Mouse (Mus musculus) embryonic facial prominence, embryonic 12.5 days (tissue): ENCODE measurements around the gene Atp1a4. TPM values are rescaled to one million over a fixed set of nuclear protein-coding genes. Genes with fewer than 3 reads are reported as not detected.

ENCODE experiments used
- ATAC-seq: fragments of 200-750 bp; cut with Nextera tagmentation; 2 replicates; pipeline ENCODE4 v1.8.0; 2017; ENCODE audit not compliant: insufficient number of reproducible peaks, insufficient read depth, low FRiP score, low TSS enrichment
- H3K27ac ChIP-seq: fragments of 300-500 bp; sonication (generic); 2 replicates; pipeline ENCODE4 v1.5.1; 2016; ENCODE audit warnings: mild to moderate bottlenecking
- H3K27me3 ChIP-seq: fragments of 300-500 bp; sonication (generic); 2 replicates; pipeline ENCODE4 v1.6.1; 2016; ENCODE audit warnings: mild to moderate bottlenecking, moderate library complexity
- H3K36me3 ChIP-seq: fragments of 300-500 bp; sonication (generic); 2 replicates; pipeline ENCODE4 v1.6.1; 2016; ENCODE audit warnings: mild to moderate bottlenecking
- H3K4me1 ChIP-seq: fragments of 300-500 bp; sonication (generic); 2 replicates; pipeline ENCODE4 v1.6.1; 2016
- H3K4me2 ChIP-seq: fragments of 300-500 bp; sonication (generic); replicated peaks from 2 replicates; pipeline ENCODE4 v1.6.1; 2016; ENCODE audit warnings: mild to moderate bottlenecking, moderate library complexity
- H3K4me3 ChIP-seq: fragments of 300-500 bp; sonication (generic); 2 replicates; pipeline ENCODE4 v1.5.1; 2016; ENCODE audit warnings: mild to moderate bottlenecking
- H3K9ac ChIP-seq: fragments of 300-500 bp; sonication (generic); 2 replicates; pipeline ENCODE4 v1.6.1; 2016; ENCODE audit warnings: mild to moderate bottlenecking, moderate library complexity
- H3K9me3 ChIP-seq: fragments of 300-500 bp; sonication (generic); 2 replicates; pipeline ENCODE4 v1.6.1; 2016; ENCODE audit warnings: mild to moderate bottlenecking, moderate library complexity
- WGBS: fragments of 180-500 bp; shearing (Covaris S2); methylation state at CpG from one replicate; pipeline ENCODE4 v1.1.7; 2016; 5-methylcytosine and 5-hydroxymethylcytosine counted together
- polyA plus RNA-seq: library from polyadenylated mRNA; unstranded; fragments of >200 nt; fragmentation: Nextera tagmentation; extraction: Ambion mirVana; gene quantifications from 2 replicates; pipeline ENCODE4 v1.2.1, GENCODE M21; 2016

Gene Atp1a4
- polyA plus RNA-seq, 1 experiment from 2014 or later, result not detected

DNA sequence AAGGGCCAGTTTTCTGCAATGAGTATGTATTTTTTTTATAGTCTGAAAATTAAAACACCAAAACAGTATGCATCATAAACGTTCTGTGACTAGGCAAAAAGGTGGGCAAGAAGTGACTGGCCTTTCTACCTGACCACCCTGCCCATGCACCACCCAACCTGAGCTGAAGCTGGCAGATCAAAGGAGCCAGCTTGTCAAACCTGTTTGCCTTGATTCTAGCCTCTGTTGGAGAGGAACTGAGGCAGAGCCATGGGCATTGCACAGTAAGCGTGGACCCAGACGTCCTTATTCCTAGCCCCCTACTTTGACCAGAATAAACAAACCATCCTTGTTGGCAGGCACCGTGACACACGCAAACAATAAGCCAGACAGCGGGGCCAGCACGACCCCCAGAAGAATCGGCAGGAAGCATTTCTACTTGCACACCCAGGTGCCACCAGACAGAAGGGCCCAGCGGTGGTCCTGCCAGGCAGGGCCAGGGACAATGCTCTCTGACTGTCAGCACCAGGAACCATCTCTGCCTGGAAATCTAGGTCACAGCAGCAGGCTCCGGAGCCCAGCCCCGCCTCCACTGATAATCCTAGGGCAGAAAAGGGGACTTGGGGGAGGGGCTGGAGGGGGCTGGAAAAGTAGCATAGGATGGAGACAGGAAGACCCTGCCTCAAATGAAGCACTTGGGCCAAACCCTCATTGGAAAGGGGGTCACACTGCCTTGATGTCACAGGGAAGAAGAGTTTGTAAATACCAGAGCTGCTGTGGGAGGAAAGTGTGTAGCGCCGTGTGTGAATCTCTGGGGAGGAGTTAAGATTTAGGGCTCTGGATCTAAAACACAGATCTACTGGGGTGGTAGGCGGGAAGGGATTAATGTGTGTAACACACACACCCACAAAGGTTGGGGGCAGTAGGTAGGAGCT, 56.0 kb downstream of the Atp1a4 start:
- Histone ChIP-seq H3K9ac (peak overlapping the region; percentile 27; the same call in 1 of the 2 replicates), H3K4me2 (peak overlapping the region; percentile 77), H3K27ac (peak overlapping the region; percentile 83), H3K9me3 (no peaks in the 10 kb centered on the region), H3K4me3 (no peak overlapping the region), H3K4me1 (peaks cover 61% of the 10 kb centered on the region), H3K27me3 (no peaks in the 10 kb centered on the region), H3K36me3 (peaks cover 45% of the 10 kb centered on the region)
- WGBS, result 23% methylated on average over 14 of the region's 14 CpGs
- ATAC-seq, result no peak

DNA sequence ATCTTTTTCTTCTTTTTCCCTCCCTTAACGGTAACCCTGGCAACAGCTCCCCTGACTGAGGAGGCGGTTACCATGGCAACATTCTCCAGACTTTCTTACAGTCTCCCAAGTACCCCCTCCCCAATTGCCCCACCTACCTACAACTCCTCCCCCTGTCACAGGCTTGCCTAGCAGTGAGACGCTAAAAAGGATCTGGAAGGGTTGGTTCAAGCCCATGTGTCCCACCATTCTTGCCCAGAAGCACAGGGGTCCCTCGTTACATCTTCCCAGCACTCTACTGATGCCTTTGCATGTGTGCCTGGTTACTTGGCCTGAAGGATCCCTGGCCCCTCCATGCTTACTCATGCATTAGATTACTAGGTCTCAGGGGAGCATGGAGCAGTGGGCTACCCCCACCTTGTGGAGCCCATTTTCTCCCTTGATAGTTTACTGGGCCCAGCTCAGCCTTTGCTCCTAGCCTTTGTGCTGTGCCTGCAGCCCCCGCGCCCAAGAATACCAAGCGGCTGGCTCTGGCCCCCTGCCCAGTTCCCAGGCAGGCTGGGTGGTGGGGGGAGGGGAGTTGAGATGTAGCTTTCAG, 57.3 kb downstream of the Atp1a4 start:
- no peak overlapping the region for H3K9ac ChIP-seq

DNA sequence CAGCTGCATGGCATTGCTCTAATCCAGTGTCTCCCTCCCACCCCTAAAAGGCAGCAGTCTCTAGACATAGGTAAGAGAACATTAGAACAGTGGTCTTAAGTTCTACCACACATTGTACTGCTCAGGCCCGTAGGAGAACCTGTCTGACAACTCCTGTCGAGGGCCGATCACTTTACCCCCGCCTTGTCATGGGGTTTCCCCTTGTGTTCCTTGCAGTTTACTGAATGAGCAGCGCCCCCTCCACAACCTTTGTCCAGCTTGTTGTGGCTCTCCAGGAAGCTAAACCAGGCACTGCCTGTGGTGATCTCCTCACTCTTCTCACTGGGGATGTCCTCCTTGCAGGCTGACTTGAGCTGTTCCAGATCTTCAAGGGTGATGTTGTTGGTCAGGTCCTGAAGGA, 58.1 kb downstream of the Atp1a4 start:
- no peaks in the 10 kb centered on the region for H3K9me3 ChIP-seq
- H3K36me3 ChIP-seq, result peaks cover 65% of the 10 kb centered on the region
- no peak for ATAC-seq
- H3K4me3 ChIP-seq, result no peak overlapping the region
- no peak overlapping the region for H3K4me2 ChIP-seq
- H3K27ac ChIP-seq, result peak overlapping the region; percentile 23; the same call in 1 of the 2 replicates
- WGBS, result 76% methylated on average over 5 of the region's 5 CpGs
- peaks cover 48% of the 10 kb centered on the region for H3K4me1 ChIP-seq
- H3K9ac ChIP-seq, result no peak overlapping the region
- no peaks in the 10 kb centered on the region for H3K27me3 ChIP-seq

More for the DNA sequence above, 57.3 kb downstream of the Atp1a4 start:
- H3K27ac ChIP-seq, result peak overlapping the region; percentile 71
- no peak for ATAC-seq
- H3K4me3 ChIP-seq, result no peak overlapping the region
- H3K36me3 ChIP-seq, result peaks cover 57% of the 10 kb centered on the region
- H3K9me3 ChIP-seq, result no peaks in the 10 kb centered on the region
- WGBS, result 38% methylated on average over 7 of the region's 7 CpGs
- no peaks in the 10 kb centered on the region for H3K27me3 ChIP-seq
- H3K4me2 ChIP-seq, result no peak overlapping the region; the same call in 1 of the 2 replicates
- H3K4me1 ChIP-seq, result peaks cover 55% of the 10 kb centered on the region

DNA sequence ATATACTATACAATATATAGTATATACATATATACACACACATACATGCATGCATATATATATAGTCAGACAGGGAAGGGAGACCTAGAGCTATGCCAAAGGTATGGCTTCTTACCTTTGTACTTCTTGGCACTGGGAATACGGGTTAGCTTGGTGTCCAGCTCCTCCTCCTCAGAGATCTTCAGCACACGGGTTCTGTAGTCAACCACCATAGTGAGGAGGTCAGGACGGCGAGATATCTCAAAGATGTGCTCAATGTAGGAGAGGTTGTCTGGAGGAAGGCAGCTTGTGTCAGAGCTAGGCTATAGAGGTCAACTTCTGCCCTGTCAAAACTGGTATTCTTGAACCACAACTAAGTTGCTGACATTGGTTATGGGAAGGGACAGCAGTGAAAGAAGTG, 59.2 kb downstream of the Atp1a4 start:
- 90% methylated on average over 4 of the region's 4 CpGs for WGBS
- Histone ChIP-seq H3K27me3 (no peaks in the 10 kb centered on the region), H3K4me1 (peaks cover 36% of the 10 kb centered on the region), H3K36me3 (peaks cover 77% of the 10 kb centered on the region), H3K4me3 (no peak overlapping the region), H3K9me3 (no peaks in the 10 kb centered on the region), H3K4me2 (no peak overlapping the region), H3K9ac (no peak overlapping the region), H3K27ac (no peak overlapping the region)
- no peak for ATAC-seq

DNA sequence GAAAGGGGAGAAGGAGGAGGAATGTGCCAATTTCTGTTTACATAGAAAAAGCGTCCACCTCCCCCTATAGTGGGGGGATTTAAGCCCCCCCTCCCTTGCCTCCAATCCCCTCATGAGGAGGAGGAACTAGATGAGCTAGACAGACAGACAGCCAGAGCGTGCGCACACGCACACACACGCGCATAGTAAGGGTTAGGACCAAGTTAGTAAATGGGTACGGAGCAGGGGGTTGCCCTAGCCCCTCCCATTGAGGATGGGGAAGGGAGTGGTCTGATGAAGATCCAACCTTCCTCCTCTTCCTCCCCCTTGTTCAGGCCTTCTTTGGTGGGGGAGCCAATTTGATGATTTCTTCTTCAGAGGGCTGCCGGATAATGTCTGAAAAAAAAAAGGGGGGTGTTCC, 59.9 kb downstream of the Atp1a4 start:
- H3K4me3 ChIP-seq, result no peak overlapping the region
- H3K4me1 ChIP-seq, result peaks cover 30% of the 10 kb centered on the region
- no peak overlapping the region for H3K9ac ChIP-seq
- no peaks in the 10 kb centered on the region for H3K9me3 ChIP-seq
- no peaks in the 10 kb centered on the region for H3K27me3 ChIP-seq
- 89% methylated on average over 8 of the region's 8 CpGs for WGBS
- peaks cover 82% of the 10 kb centered on the region for H3K36me3 ChIP-seq
- ATAC-seq, result no peak
- H3K4me2 ChIP-seq, result no peak overlapping the region
- no peak overlapping the region for H3K27ac ChIP-seq

DNA sequence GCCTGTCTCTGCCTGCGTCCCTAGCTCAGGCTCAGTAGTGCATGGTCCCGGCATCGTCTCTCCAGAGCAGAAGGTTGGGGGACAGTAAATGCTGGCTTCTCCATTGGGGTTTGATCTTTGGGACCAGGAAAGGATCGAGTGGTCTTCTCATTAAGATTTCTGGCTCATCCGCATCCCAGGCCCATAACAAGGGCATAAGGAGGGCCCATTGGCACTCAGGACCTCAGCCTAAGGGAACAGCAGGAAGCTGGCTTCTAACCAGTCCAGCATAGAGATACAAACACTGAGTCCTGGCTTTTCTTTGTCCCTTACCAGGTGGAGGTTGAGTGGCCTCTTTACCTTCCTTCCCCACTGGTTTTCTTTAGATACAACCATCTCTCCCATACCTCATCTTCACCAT, 60.4 kb downstream of the Atp1a4 start:
- ATAC-seq, result no peak
- Histone ChIP-seq H3K4me1 (peaks cover 25% of the 10 kb centered on the region), H3K27me3 (no peaks in the 10 kb centered on the region), H3K9ac (no peak overlapping the region), H3K4me3 (no peak overlapping the region), H3K27ac (no peak overlapping the region), H3K9me3 (no peaks in the 10 kb centered on the region), H3K4me2 (no peak overlapping the region), H3K36me3 (peaks cover 82% of the 10 kb centered on the region)
- WGBS, result 76% methylated on average over 5 of the region's 5 CpGs

DNA sequence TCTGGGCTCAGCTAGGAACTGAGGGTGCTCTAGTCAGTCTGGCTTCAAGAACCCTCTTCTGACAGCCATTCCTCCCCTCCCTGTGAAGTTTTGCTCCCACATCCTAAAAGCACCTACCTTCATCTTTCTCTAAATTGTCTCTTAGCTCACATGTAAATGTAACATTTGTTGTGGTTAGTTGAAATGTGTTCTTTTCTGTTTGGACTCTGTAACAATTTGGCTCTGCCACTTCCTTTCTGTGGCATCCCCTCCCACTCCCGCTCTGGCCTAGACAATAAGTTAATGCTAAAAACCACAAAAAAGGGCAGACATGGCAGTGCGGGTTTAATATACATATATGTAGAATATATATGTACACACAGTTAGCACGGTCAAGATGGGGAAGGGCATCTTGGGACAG, 61.1 kb downstream of the Atp1a4 start:
- Histone ChIP-seq H3K4me1 (peaks cover 18% of the 10 kb centered on the region), H3K27ac (no peak overlapping the region), H3K9me3 (no peaks in the 10 kb centered on the region), H3K27me3 (no peaks in the 10 kb centered on the region), H3K4me3 (no peak overlapping the region), H3K4me2 (no peak overlapping the region), H3K9ac (0 out of 2 replicates have a peak overlapping the region, but pooled peaks have one; percentile 7), H3K36me3 (peaks cover 88% of the 10 kb centered on the region)
- 92% methylated on average over 3 of the region's 3 CpGs for WGBS
- ATAC-seq, result no peak

DNA sequence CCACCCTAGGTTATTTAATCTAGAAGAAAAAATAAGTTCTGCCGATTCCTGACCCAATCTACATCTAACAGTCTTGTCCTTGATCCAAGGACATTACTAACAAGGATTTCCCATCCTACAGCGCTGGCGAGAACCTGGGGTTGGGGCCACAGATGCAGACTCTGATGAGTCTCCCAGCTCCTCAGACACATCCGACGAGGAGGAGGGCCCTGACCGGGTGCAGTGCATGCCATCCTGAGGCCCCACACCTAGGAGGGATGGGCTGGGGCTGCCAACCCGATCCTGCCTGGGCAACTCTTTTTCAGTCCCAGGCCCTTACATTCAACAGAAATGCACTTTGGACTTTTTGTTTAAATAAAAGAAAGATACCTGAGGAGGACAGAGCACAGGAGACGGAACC, 63.8 kb downstream of the Atp1a4 start:
- no peaks in the 10 kb centered on the region for H3K27me3 ChIP-seq
- H3K4me1 ChIP-seq, result no peaks in the 10 kb centered on the region
- H3K4me3 ChIP-seq, result no peak overlapping the region
- H3K9ac ChIP-seq, result no peak overlapping the region
- no peak overlapping the region for H3K4me2 ChIP-seq
- H3K9me3 ChIP-seq, result no peaks in the 10 kb centered on the region
- 85% methylated on average over 8 of the region's 8 CpGs for WGBS
- peaks cover 92% of the 10 kb centered on the region for H3K36me3 ChIP-seq
- no peak for ATAC-seq
- H3K27ac ChIP-seq, result no peak overlapping the region

DNA sequence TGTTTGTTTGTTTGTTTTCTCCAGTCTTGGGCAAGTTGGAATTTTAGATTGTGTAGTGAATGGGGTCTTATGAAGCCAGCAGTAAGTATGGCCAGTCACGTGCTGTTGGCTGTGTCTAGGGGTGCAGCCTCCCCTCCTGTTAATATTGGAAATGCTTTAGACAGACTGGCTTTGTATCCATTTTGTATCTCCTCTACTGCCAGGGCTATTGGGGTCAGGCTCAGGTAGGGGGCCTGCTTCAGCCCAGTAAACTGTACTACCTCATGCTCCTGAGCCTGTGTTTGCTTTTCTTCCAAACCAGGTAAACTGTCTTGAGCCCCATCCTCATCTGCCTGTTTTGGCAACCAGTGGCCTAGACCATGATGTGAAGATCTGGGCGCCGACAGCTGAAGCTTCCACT, 66.0 kb downstream of the Atp1a4 start:
- peaks cover 90% of the 10 kb centered on the region for H3K36me3 ChIP-seq
- H3K4me1 ChIP-seq, result no peaks in the 10 kb centered on the region
- no peak overlapping the region for H3K4me2 ChIP-seq
- H3K9me3 ChIP-seq, result no peaks in the 10 kb centered on the region
- H3K27ac ChIP-seq, result no peak overlapping the region
- H3K27me3 ChIP-seq, result no peaks in the 10 kb centered on the region
- 87% methylated on average over 3 of the region's 3 CpGs for WGBS
- no peak overlapping the region for H3K9ac ChIP-seq
- no peak overlapping the region for H3K4me3 ChIP-seq
- ATAC-seq, result no peak

DNA sequence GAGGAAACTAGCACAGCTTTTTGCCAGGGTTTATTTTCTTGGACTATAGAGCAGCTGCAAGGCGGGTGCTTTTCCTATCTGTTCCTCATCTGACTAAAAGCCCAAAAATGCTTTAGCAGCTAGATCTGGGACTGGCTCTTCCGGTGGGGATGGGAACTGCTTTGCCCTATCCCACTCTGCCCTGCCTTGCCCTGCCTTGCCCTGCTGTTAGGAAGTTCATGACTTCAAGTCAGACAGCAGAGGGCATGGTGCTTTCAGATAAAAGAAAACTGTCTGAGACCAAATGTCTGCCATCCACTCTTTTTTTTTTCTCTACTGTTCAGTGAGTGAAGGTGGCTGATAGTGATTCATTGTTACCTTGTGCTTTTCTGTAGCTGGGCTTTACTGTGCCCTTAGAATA, 66.6 kb downstream of the Atp1a4 start:
- H3K36me3 ChIP-seq, result peaks cover 90% of the 10 kb centered on the region
- H3K27me3 ChIP-seq, result no peaks in the 10 kb centered on the region
- H3K4me1 ChIP-seq, result no peaks in the 10 kb centered on the region
- no peak overlapping the region for H3K4me2 ChIP-seq
- no peaks in the 10 kb centered on the region for H3K9me3 ChIP-seq
- no peak for ATAC-seq
- no peak overlapping the region for H3K9ac ChIP-seq
- WGBS, result 88% methylated on average over 2 of the region's 2 CpGs
- no peak overlapping the region for H3K27ac ChIP-seq
- H3K4me3 ChIP-seq, result no peak overlapping the region

DNA sequence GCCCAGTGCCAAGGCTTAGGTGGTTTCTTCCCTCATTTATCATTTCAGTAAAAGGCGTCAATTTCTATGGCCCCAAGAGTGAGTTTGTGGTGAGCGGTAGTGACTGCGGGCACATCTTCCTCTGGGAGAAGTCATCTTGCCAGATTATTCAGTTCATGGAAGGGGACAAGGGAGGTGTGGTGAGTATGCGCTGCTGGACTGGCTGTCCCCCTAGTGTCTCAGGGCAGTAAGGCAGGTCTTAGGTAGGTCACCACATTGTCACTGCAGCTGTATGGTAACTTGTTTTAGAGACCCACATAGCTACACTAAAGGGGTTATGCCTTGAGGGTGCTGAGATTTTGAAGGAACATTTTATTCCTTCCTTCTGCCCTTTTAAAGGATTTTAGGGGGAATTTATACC, 69.3 kb downstream of the Atp1a4 start:
- Histone ChIP-seq H3K36me3 (peaks cover 82% of the 10 kb centered on the region), H3K4me3 (no peak overlapping the region), H3K4me2 (no peak overlapping the region), H3K9ac (no peak overlapping the region), H3K27ac (no peak overlapping the region), H3K9me3 (no peaks in the 10 kb centered on the region), H3K27me3 (no peaks in the 10 kb centered on the region), H3K4me1 (no peaks in the 10 kb centered on the region)
- no peak for ATAC-seq
- 72% methylated on average over 4 of the region's 4 CpGs for WGBS
